Mouse (Mus musculus) right cerebral cortex, postnatal 25 days (tissue): Measurements from ENCODE around the gene Osbpl10.
A peak's percentile ranks its signal among the peaks of the same experiment; 100 is the strongest.

ENCODE experiments used
- DNase-seq: peaks from one replicate; pipeline ENCODE4 v3.0.0; 2022

Osbpl10 gene

DNA sequence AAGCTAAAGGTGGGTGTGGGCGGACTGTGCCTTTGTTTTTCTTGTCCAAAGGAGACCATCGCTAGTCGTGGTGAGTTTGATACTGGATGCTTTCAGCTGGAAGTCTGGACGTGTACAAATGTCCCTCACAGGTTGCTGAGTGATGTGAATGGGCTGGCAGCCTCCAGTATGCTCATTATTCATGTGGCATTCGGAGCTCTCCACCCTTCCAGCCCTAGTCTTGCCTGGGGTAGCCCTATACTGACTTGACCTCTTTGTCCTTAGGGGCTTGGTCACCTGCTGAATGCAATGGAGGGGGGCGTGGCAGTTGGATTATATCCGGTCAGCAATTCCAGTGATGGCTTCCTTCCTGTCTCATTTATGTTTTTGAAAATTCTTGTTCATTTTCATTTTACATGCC is 56.4 kb downstream of the Osbpl10 start:
- no peak for DNase-seq

- DNase-seq = no peak
These were observed 59.8 kb downstream of the Osbpl10 start for GRCm38 (mm10) chr9:115038215-115038614.

DNA sequence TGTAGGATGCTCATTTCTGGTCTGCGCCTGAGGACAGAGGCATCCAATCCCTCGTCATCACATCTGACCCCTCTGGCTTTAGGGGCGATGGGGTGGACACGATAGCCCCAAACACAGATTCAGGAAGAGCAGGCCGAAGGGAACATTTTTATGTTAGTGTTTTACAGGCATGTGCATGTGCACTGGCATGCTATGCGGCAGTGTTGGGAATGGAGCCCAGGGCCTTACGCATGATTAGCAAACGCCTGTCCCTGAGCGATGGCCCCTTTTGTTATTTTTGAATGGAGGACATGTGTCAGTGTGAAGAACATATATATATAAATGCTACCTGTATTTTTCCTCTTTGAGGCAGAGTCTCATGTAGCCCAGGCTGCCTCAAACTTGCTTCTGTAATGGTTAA is 60.3 kb downstream of the Osbpl10 start:
- DNase-seq = no peak

DNA sequence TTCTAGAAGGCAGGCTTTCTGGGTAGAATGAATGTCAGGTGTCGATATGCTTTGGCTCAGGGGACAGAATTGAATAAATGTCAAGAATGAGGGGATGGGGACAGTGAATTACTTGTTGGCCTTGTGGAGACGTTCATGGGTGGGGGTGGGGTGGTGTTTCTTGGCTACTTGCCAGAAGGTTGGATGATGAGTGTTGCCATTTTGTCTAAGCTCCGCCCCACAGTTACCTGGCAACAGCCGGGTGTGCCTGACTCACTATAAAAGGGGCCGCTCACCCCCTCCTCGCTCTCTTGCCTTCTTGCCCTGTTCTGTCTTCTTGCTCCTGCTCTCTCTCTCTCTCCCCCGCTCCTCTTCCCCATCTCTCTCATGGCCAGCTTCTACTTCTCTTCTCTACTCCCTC is 60.9 kb downstream of the Osbpl10 start:
- DNase-seq = no peak

GRCm38 (mm10) chr9:115042571-115042970 is 64.2 kb downstream of the Osbpl10 start:
- DNase-seq = no peak

GRCm38 (mm10) chr9:115042971-115043706 is 64.8 kb downstream of the Osbpl10 start:
- DNase-seq = no peak

DNA sequence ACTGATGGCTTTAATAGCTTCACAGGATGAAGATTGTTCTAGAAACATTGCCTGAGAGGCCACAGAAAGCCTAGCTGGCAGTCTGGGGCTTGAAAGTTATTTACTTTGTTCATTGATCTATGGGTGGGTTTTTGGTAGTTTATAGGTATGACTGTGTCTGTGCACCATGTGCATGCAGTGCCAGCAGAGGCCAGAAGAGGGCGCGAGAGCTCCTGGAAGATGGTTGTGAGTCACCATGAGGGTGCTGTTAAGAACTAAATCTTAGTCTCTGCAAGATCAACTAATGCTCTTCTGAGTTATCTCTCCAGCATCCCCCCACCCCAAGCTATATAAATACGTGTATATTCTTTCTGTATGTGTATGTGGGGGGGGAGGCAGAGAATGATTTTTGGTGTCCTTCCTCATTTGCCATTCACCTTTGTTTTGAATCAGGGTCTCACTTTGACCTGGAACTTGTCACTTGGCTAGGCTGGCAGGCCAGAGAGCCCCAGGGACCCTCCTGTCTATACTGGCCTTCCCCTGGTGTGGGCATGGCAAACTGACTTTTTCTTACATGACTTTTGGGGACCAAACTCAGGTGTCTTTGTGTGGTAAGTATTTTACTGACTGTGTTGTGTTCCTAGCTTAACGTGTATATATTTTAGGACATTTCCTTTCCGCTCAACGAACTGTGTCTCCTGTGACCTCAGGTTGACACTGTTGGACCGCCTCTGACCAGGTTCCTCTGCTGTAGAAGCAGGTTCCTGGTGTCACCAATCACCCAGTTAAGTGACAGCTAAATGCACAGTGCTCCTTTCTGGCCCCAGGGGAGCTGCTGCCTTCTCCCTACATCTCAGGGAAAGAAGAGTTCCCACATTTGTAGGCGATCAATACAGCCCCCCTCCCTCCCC is 65.8 kb downstream of the Osbpl10 start:
- no peak for DNase-seq

GRCm38 (mm10) chr9:115045087-115045800 is 66.9 kb downstream of the Osbpl10 start:
- no peak for DNase-seq

GRCm38 (mm10) chr9:115046701-115047100 is 68.3 kb downstream of the Osbpl10 start:
- DNase-seq = no peak

DNA sequence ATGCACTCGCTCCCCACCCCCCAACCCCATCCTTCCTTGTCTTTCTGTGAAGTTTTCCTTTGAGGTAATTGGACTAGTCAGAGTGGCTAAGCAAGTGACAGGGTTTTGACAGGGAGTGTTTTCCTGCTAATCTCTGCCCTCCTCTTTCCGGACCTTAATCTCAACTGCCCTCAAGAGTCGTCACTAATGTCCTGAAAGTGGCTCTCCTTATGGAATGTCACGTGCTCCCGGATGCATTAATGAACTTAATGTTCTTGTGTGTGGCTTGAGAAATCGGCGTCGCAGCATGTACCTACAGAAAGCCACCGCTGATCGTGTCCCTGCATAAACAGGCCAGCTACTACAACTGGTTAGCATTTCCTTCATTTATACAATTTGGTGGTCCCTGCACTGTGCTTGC is 70.0 kb downstream of the Osbpl10 start:
- DNase-seq = no peak

GRCm38 (mm10) chr9:115048861-115049260 is 70.5 kb downstream of the Osbpl10 start:
- DNase-seq = no peak

- DNase-seq = no peak
These were observed 71.8 kb downstream of the Osbpl10 start for GRCm38 (mm10) chr9:115049981-115050720.

- DNase-seq = peak; percentile 43
These were observed 73.6 kb downstream of the Osbpl10 start for GRCm38 (mm10) chr9:115051976-115052375.

GRCm38 (mm10) chr9:115053779-115054178 is 75.4 kb downstream of the Osbpl10 start:
- DNase-seq = no peak

DNA sequence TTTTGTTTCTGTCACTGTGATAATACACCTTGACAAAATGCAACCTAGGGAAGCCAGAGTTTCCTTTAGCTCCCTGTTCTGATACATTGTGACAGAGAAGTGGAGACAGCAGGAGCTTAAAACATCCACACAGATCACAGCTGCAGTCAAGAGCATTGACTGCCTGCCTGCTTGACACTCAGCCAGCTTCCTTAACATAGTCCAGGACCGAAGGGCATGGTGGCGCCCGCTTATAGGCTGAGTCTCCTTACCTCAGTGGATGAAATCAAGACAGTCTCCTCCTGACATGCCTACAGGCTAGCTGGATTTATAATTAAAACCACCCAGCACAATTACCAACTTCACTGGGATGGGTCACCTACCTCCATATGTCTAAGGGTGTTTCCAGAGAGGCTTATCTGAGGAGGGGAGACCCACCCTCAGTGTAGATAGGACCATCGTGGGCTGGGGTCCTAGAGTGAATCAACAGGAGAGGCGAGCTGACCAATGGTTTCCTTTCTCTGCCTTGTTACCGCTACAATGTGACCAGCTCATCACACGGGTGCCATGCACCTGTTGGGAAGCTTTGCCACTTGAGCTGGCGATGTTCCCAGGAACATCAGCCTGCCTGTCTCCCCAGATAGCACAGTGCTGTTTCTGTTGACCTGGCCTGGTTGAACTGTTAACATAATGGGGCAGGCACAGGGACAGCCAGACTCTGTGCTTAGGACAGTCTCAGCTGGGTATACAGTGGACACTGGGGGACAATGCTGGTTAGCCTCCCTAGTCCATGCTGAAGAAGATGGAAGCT is 76.9 kb downstream of the Osbpl10 start:
- DNase-seq = no peak

GRCm38 (mm10) chr9:115058806-115059205 is 80.4 kb downstream of the Osbpl10 start:
- DNase-seq = no peak

DNA sequence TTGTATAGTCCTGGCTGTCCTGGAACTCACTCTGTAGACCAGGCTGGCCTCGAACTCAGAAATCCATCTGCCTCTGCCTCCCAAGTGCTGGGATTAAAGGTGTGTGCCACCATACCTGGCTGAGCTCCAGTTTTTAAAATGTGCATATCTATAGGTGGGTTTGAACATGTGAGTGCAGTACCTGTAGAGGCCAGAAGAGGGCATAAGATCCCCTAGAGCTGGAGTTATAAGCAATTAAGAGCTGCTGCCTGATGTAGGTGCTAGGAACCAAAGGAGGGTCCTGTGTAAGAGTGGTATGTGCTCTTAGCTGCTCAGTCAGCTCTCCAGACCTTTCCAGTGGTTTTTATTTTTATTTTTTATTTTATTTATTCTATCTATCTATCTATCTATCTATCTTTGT is 86.5 kb downstream of the Osbpl10 start:
- no peak for DNase-seq

DNA sequence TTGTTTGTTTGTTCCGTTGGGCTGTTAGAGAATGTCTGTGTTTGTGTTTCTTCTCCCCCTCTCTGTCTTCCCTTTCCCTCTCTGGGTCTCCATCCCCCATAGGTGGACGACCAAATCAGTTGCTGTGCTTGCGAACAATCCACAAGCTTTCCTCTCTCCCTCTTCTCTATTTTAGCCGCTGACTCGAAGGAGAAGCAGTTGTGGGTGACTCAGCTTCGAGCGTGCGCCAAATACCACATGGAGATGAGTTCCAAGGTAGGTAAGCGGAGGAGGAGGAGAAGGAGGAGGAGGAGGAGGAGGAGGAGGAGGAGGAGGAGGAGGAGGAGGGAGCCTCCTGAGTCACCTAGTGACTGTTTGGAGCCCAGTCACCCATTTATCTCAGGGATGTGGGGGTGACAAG is 88.7 kb downstream of the Osbpl10 start:
- DNase-seq = peak; percentile 60

DNA sequence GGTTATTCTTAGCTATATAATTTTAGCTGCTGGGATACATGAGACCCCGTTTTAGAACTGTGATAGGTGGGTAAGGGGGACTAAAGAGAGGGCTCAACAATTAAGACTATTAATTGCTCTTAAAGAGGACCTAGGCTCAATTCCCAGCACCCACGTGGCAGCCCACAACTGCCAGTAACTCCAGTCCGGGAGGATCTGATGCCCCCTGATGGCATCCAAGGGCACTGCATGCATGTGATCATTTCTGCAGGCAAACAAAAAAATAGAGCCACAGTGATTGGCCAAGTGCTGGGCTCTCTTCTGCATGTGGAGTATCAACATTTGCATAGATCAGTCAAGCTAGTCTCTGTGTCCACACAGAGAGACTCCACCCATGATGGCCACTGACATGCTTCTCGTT is 96.8 kb downstream of the Osbpl10 start:
- no peak for DNase-seq

GRCm38 (mm10) chr9:115088295-115088993 is 110.1 kb downstream of the Osbpl10 start:
- peak; percentile 62 for DNase-seq

DNA sequence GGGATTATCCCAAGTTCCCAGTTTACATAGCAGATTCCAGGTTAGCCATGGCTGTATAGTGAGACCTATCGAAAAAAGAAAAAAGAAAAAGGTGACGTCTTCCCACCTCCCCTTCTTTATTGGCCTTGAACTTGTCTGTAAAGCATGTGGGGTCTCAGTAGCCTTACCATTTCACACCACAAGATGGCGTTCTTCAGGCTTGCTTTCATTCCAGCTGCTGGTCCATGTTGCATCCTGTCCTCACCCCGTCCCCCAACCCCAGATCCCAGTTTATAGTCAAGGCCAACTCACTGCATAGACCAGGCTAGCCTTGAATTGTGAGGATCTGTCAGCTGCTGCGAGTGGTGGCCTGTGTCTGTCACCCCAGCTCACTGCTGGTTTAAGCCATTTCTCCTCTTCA is 111.3 kb downstream of the Osbpl10 start:
- DNase-seq = no peak
